Mouse (Mus musculus) CH12.LX (cell line): ENCODE data around the gene Gm10778. TPM values are rescaled to one million over a fixed set of nuclear protein-coding genes. Genes with fewer than 3 reads are reported as not detected.
A peak's percentile ranks its signal among the peaks of the same experiment; 100 is the strongest.

ENCODE experiments used
- DNase-seq: peaks from one replicate; pipeline ENCODE4 v3.0.0-alpha.2; 2013; ENCODE audit errors: extremely low read depth
- H3K27ac ChIP-seq: 2 replicates; pipeline ENCODE4 v1.5.1; 2012; ENCODE audit warnings: low read depth, mild to moderate bottlenecking, control low read depth, moderate library complexity; ENCODE audit not compliant: insufficient read depth
- H3K27me3 ChIP-seq: replicated peaks from 2 replicates; pipeline ENCODE3; 2012; ENCODE audit warnings: inconsistent platforms
- H3K36me3 ChIP-seq, 2 experiments: replicated peaks in 1 of 2; 2 replicates each; pipeline versions ENCODE3 to v1.6.1; 2012; ENCODE audit warnings: inconsistent platforms in 1 of 2, low read length in 1 of 2, mild to moderate bottlenecking in 1 of 2, mixed read lengths in 1 of 2, moderate library complexity in 1 of 2; ENCODE audit not compliant: control insufficient read depth in 1 of 2, insufficient read depth in 1 of 2
- H3K4me1 ChIP-seq, 2 experiments: 2 replicates each; pipeline ENCODE4 v1.6.1; 2012; ENCODE audit warnings: inconsistent platforms in 1 of 2, moderate library complexity in 1 of 2; ENCODE audit not compliant: insufficient read depth in 2 of 2, control insufficient read depth in 1 of 2
- H3K4me2 ChIP-seq: 2 replicates; pipeline ENCODE4 v1.6.1; 2012; ENCODE audit warnings: low read depth, mild to moderate bottlenecking, control low read depth; ENCODE audit not compliant: poor library complexity, insufficient read depth, severe bottlenecking
- H3K4me3 ChIP-seq, 3 experiments: fragments of 150-350 bp in 1 of 3; sonication (generic) in 1 of 3; replicated peaks in 1 of 3; 2 replicates each; pipeline versions ENCODE3 to v1.5.1; 2011 to 2012; ENCODE audit warnings: low read depth in 2 of 3, low read length in 2 of 3, mild to moderate bottlenecking in 2 of 3, moderate library complexity in 2 of 3, control low read depth in 1 of 3, improper control_type of control experiment in 1 of 3, inconsistent platforms in 1 of 3, mixed read lengths in 1 of 3; ENCODE audit not compliant: poor library complexity in 1 of 3
- H3K79me2 ChIP-seq: replicated peaks from 2 replicates; pipeline ENCODE4 v1.6.1; 2012; ENCODE audit warnings: mild to moderate bottlenecking, moderate library complexity; ENCODE audit not compliant: control insufficient read depth, poor library complexity, insufficient read depth, severe bottlenecking; ENCODE audit errors: extremely low read depth
- H3K9ac ChIP-seq: 2 replicates; pipeline ENCODE4 v1.6.1; 2012; ENCODE audit warnings: low read depth, mild to moderate bottlenecking, control low read depth, moderate library complexity; ENCODE audit not compliant: insufficient read depth
- H3K9me3 ChIP-seq: replicated peaks from 2 replicates; pipeline ENCODE3; 2012; ENCODE audit warnings: low read length, inconsistent platforms, mixed read lengths
- CHD2 ChIP-seq: IDR thresholded peaks from 2 replicates; pipeline ENCODE4 v1.6.1; 2011; ENCODE audit warnings: low read length, improper control_type of control experiment
- EP300 ChIP-seq: IDR thresholded peaks from 2 replicates; pipeline ENCODE4 v1.6.1; 2011; ENCODE audit warnings: low read length, improper control_type of control experiment
- ETS1 ChIP-seq: conservative IDR thresholded peaks from 2 replicates; pipeline ENCODE4 v1.6.1; 2012; ENCODE audit warnings: low read depth, mild to moderate bottlenecking, inconsistent platforms, low read length, improper control_type of control experiment, moderate library complexity
- IRF4 ChIP-seq: IDR thresholded peaks from 2 replicates; pipeline ENCODE4 v1.6.1; 2014; ENCODE audit warnings: low read depth, mild to moderate bottlenecking, inconsistent platforms, low read length, improper control_type of control experiment
- MAFK ChIP-seq: IDR thresholded peaks from 2 replicates; pipeline ENCODE4 v1.6.1; 2011; ENCODE audit warnings: low read length, improper control_type of control experiment; ENCODE audit not compliant: insufficient replicate concordance
- MYC ChIP-seq: IDR thresholded peaks from 2 replicates; pipeline ENCODE4 v1.6.1; 2011; ENCODE audit warnings: low read depth, mild to moderate bottlenecking, improper control_type of control experiment, low read length
- NELFE ChIP-seq: IDR thresholded peaks from 2 replicates; pipeline ENCODE4 v1.6.1; 2011; ENCODE audit warnings: low read depth, low read length, improper control_type of control experiment
- POLR2A ChIP-seq: IDR thresholded peaks from 2 replicates; pipeline ENCODE4 v1.6.1; 2011; ENCODE audit warnings: low read depth, mild to moderate bottlenecking, improper control_type of control experiment, low read length
- POLR2AphosphoS2 ChIP-seq: IDR thresholded peaks from 2 replicates; pipeline ENCODE4 v1.6.1; 2011; ENCODE audit warnings: low read depth, low read length, improper control_type of control experiment
- TBP ChIP-seq: conservative IDR thresholded peaks from 2 replicates; pipeline ENCODE4 v1.6.1; 2011; ENCODE audit warnings: low read depth, low read length, improper control_type of control experiment
- UBTF ChIP-seq: IDR thresholded peaks from 2 replicates; pipeline ENCODE4 v1.6.1; 2012; ENCODE audit warnings: low read depth, mild to moderate bottlenecking, inconsistent platforms, low read length, improper control_type of control experiment, moderate library complexity
- ZMIZ1 ChIP-seq: IDR thresholded peaks from 2 replicates; pipeline ENCODE4 v1.6.1; 2012; ENCODE audit warnings: low read depth, mild to moderate bottlenecking, inconsistent platforms, low read length, improper control_type of control experiment
- ZNF384 ChIP-seq: IDR thresholded peaks from 2 replicates; pipeline ENCODE4 v1.6.1; 2012; ENCODE audit warnings: low read depth, low read length, improper control_type of control experiment, inconsistent platforms
- dilution Hi-C: fragments of 300-500 bp; cut with MboI; formaldehyde crosslinking; loops from 2 replicates; pipeline ENCODE4 v1.14.3; 2020; ENCODE audit warnings: low sequenced_read_pairs; ENCODE audit not compliant: extremely low pct_unique_long_range_greater_than_20kb, extremely low pct_ligation_motif_present
- in situ Hi-C: fragments of 300-500 bp; cut with MboI; formaldehyde crosslinking; loops from 3 replicates; pipeline ENCODE4 v1.14.3; 2019; ENCODE audit warnings: low sequenced_read_pairs, low pct_ligation_motif_present, low pct_unique_long_range_greater_than_20kb, mixed read lengths
- polyA plus RNA-seq: library from polyadenylated mRNA; unstranded; fragments of >175 nt; gene quantifications from 2 replicates; pipeline ENCODE4 v1.2.1, GENCODE M21; 2012; ENCODE audit warnings: low read depth; ENCODE audit not compliant: insufficient read length
- total RNA-seq, 2 experiments: library from RNA; depleted of rRNA; stranded (reverse); fragments of 300-350 nt in 1 of 2; fragments of >200 nt in 1 of 2; gene quantifications; 2 replicates each; pipeline ENCODE4 v1.2.3; 2012 to 2014

Gene Gm10778
- total and polyA plus RNA-seq, 3 experiments: 2.8 to 7.1 (median 3.2) TPM

- no peak for DNase-seq
- in situ Hi-C loops: no loop called here
- H3K4me2 ChIP-seq: no peak overlapping the region
Measured at GRCm38 (mm10) chr10:81641978-81642647, 6.7 kb upstream of the Gm10778 start.

GRCm38 (mm10) chr10:81642648-81643448 lies 6.0 kb upstream of the Gm10778 start:
- TF ChIP-seq UBTF (no peak), ZMIZ1 (no peak), POLR2A (no peak), EP300 (no peak), NELFE (no peak), MAFK (no peak), CHD2 (no peak)
- Histone ChIP-seq H3K9me3 (no peaks in the 10 kb centered on the region), H3K27ac (peak overlapping the region; percentile 62), H3K4me1 (peaks cover 17% of the 10 kb centered on the region in 2 experiments), H3K36me3 (no peaks in the 10 kb centered on the region), H3K9ac (peak overlapping the region; percentile 69), H3K4me2 (peak overlapping the region; percentile 48), H3K27me3 (peaks cover 29% of the 10 kb centered on the region), H3K79me2 (no peaks in the 10 kb centered on the region), H3K4me3 (peak overlapping the region; percentile 62 to 82 (median 70))
- in situ Hi-C loops: no loop called here
- dilution Hi-C loops: no loop called here
- no peak for DNase-seq

More at GRCm38 (mm10) chr10:81641978-81642647, 6.7 kb upstream of the Gm10778 start:
- H3K27ac ChIP-seq: no peak overlapping the region
- no peaks in the 10 kb centered on the region for H3K9me3 ChIP-seq
- dilution Hi-C loops: no loop called here
- H3K36me3 ChIP-seq: no peaks in the 10 kb centered on the region
- peaks cover 17% of the 10 kb centered on the region in 2 experiments for H3K4me1 ChIP-seq
- TF ChIP-seq IRF4 (no peak), MYC (no peak), TBP (no peak), ZNF384 (no peak), POLR2AphosphoS2 (no peak), ETS1 (no peak)
- no peaks in the 10 kb centered on the region for H3K79me2 ChIP-seq
- H3K27me3 ChIP-seq: peaks cover 35% of the 10 kb centered on the region
- no peak overlapping the region for H3K9ac ChIP-seq
- no peak overlapping the region for H3K4me3 ChIP-seq
